Mouse (Mus musculus): Measurements from ENCODE around the gene Hsf2bp. TPM values are rescaled to one million over a fixed set of nuclear protein-coding genes. Genes with fewer than 3 reads are reported as not detected.
"Not testable (repeated sequence)": the region's sequence is repeated elsewhere in the genome, so short reads cannot be mapped to it uniquely, and the experiment has no call there.

The Hsf2bp gene
- polyA plus RNA-seq (2015; fragmentation: Nextera tagmentation; extraction: Ambion mirVana), result 0.54 and 0.67 TPM in 2 replicates

DNA sequence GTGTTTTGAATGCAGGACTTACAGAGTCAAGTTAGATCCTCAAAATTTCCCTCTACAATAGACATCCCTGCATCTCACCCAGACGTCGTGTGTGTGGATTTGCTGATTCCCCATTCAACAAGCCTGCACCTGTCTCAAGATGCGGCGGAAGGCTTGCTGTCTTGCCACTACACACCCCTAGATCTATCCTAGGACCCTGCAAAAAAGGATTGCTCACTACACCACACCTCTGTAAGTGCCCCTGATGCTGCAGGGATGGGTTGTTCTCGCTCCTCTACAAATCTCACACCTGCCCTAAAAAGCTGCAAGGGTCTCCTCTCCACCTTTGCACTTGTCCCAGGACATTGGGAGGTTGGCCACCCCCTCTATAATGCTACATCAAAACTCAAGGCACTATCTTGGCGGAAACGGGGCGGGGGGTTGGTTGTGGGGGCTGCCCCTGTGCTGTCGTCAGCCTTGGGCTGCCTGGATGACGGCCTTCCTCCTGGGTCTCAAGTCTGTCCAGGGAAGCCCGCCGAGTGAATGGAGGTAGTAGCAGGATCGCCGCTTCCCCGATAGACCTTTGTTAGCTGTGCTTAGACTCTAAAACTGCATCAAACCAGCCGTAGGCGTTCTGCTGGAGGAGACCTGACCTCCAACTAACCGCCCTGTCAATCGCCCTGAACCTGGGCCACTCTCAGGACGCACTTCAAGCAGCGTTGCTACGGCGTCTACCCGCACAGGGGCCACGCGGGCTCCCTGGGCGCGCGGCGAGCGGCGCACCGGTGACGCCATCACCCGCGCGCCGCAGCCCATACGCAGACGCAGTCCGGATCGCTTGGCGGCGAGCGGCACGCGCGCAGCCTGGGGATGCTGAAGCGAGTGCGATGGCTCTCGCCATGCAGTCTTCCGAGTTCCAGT is at the start of gene Hsf2bp, which contains the start of gene Rrp1b:
TSS of gene Hsf2bp (minus strand) at position 741 of the 900 bp plus-strand sequence.
TSS of gene Rrp1b (plus strand) at position 492 of the 900 bp plus-strand sequence.
- Histone ChIP-seq H3K4me3 (replicated peaks) (peak within 1 kb of the TSS; percentile 79), H3K27ac (replicated peaks) (peak within 1 kb of the TSS; percentile 82), H3K9ac (replicated peaks) (peak within 1 kb of the TSS; percentile 72), H3K4me2 (peak within 1 kb of the TSS; percentile 96), H3K27me3 (replicated peaks) (no peaks in the 10 kb centered on the region), H3K36me3 (no peaks in the 10 kb centered on the region), H3K4me1 (peaks cover 27% of the 10 kb centered on the region), H3K9me3 (replicated peaks) (no peaks in the 10 kb centered on the region)
- 5% methylated on average over 52 of the region's 52 CpGs for WGBS
- ATAC-seq (ENCODE audit: low FRiP score), result peak; percentile 97

DNA sequence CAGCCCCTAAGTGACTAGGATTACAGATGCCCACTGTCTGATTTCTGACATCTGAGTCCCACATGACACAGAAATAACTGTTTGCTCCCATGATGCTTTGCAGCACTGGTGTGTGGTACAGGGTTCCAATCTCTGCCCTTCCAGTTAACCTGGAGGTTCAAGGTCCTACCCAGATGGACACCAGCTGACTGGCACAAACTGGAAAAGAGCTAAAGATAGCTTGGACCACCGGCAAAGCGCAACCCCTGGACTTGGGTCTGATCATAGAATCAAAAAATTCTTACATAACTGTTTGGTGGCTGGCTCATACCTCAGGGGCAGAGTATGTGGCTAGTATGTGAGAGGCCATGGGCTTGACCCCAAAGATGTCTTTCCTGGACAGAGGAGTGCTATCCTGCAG is 47.2 kb upstream of the Hsf2bp start:
- Histone ChIP-seq H3K4me3 (replicated peaks) (no peak overlapping the region), H3K27ac (replicated peaks) (no peak overlapping the region), H3K9me3 (replicated peaks) (no peaks in the 10 kb centered on the region), H3K4me1 (no peaks in the 10 kb centered on the region), H3K4me2 (no peak overlapping the region), H3K9ac (replicated peaks) (no peak overlapping the region), H3K36me3 (no peaks in the 10 kb centered on the region), H3K27me3 (replicated peaks) (no peaks in the 10 kb centered on the region)
- 96% methylated on average over 2 of the region's 2 CpGs for WGBS
- ATAC-seq (ENCODE audit: low FRiP score), result no peak

DNA sequence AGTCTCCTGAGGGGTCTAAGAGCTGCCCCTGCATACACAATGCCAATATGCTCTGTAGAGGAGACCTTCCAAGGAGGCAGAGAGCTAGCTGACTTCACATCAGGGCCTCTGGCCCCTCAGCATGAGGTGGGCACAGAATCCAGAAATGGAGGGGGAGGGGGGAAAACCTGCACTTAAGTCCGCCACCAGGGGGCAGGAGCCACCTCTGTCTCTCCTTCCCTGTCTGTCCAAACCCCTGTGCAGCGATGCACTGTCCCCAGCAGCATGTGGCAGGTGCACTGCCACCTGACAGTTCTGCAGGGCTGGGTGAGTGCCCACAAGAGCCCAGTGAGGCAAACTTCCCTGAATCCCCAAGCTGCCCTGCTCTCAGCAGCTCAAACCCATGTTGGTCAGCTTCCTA is 39.0 kb upstream of the Hsf2bp start:
- ATAC-seq (ENCODE audit: low FRiP score), result peak; percentile 52; the same call in 1 of the 2 replicates
- H3K27ac ChIP-seq (replicated peaks), result no peak overlapping the region
- H3K9me3 ChIP-seq (replicated peaks), result no peaks in the 10 kb centered on the region
- H3K9ac ChIP-seq (replicated peaks), result no peak overlapping the region
- peaks cover 4% of the 10 kb centered on the region; the same call in 1 of the 2 replicates for H3K4me1 ChIP-seq
- no peaks in the 10 kb centered on the region for H3K36me3 ChIP-seq
- WGBS, result 5% methylated on average over 2 of the region's 2 CpGs
- no peaks in the 10 kb centered on the region for H3K27me3 ChIP-seq (replicated peaks)
- H3K4me3 ChIP-seq (replicated peaks), result no peak overlapping the region
- no peak overlapping the region for H3K4me2 ChIP-seq

DNA sequence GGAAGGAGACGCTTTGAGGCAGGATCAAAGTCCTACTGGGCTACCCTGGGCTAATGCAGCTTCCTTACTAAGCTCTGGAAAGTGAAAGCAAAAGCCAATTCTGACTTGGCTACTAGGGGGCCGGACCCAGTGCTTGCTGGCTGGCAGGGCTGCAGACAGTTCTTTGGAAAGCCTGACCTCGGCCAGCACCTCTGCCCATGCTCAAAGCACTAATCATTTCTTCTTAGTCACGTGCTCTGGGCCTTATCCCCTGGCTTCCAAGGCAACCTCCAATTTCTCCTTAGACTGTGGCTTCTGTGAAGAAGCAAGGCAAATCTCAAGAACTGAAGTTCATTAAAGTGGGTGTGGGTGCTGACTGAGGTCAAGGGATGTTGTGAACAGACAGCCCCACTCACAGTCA is 38.5 kb upstream of the Hsf2bp start:
- Histone ChIP-seq H3K27me3 (replicated peaks) (no peaks in the 10 kb centered on the region), H3K9ac (replicated peaks) (no peak overlapping the region), H3K27ac (replicated peaks) (no peak overlapping the region), H3K4me3 (replicated peaks) (no peak overlapping the region), H3K9me3 (replicated peaks) (0 out of 2 replicates have a peak, but pooled peaks cover 5% of the 10 kb centered on the region), H3K4me2 (no peak overlapping the region), H3K36me3 (no peaks in the 10 kb centered on the region), H3K4me1 (peaks cover 4% of the 10 kb centered on the region; the same call in 1 of the 2 replicates)
- ATAC-seq (ENCODE audit: low FRiP score), result 0 out of 2 replicates have a peak, but pooled peaks have one; percentile 2
- WGBS, result 52% methylated on average over 4 of the region's 4 CpGs

DNA sequence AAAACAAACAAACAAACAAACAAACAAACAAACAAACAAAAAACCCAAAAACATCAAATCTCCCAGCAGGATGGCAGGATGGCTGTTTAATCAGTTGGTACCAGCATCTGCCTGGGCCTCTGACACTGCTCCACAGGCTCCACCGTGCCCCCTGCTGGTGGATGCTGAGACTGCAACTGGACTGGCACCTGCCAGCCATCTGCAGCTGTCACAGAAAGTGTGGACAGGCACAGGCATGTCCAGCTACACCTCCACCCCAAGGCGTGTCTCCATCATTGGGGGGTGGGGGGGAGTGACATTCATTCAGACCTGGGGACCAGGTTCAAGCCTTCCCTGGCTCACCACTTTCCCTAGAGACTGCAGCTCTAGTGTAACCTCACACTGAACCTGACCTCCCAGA is 37.2 kb upstream of the Hsf2bp start:
- no peak overlapping the region for H3K4me3 ChIP-seq (replicated peaks)
- peaks cover 4% of the 10 kb centered on the region; the same call in 1 of the 2 replicates for H3K4me1 ChIP-seq
- ATAC-seq (ENCODE audit: low FRiP score), result no peak
- no peak overlapping the region for H3K9ac ChIP-seq (replicated peaks)
- WGBS, result 0% methylated on average over 2 of the region's 2 CpGs
- no peaks in the 10 kb centered on the region for H3K27me3 ChIP-seq (replicated peaks)
- 0 out of 2 replicates have a peak, but pooled peaks cover 5% of the 10 kb centered on the region for H3K9me3 ChIP-seq (replicated peaks)
- H3K27ac ChIP-seq (replicated peaks), result no peak overlapping the region
- H3K36me3 ChIP-seq, result no peaks in the 10 kb centered on the region
- no peak overlapping the region for H3K4me2 ChIP-seq

DNA sequence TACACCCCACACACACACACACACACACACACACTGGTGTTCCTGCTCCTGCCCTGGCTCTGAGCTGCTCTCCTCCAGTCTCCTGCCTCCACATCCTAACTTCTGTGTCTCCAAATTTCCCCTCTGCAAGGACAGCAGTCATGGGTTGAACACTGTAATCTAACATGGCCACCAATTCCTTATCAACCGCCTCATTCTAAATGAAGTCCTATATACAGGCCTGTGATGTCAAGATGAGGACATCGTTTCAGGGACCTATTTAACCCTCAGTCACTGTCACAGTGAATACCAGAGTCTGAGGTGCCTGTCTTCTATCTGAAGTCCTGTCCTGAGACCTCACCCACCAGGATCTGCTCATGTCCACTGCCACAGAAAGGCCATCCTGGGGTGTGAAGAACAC is 32.7 kb upstream of the Hsf2bp start:
- ATAC-seq (ENCODE audit: low FRiP score), result no peak
- H3K27me3 ChIP-seq (replicated peaks), result no peaks in the 10 kb centered on the region
- H3K27ac ChIP-seq (replicated peaks), result no peak overlapping the region
- H3K36me3 ChIP-seq, result no peaks in the 10 kb centered on the region
- no peak overlapping the region for H3K4me3 ChIP-seq (replicated peaks)
- WGBS, result 91% methylated on average over 2 of the region's 2 CpGs
- H3K4me2 ChIP-seq, result no peak overlapping the region
- 0 out of 2 replicates have a peak, but pooled peaks cover 5% of the 10 kb centered on the region for H3K9me3 ChIP-seq (replicated peaks)
- H3K4me1 ChIP-seq, result no peaks in the 10 kb centered on the region
- H3K9ac ChIP-seq (replicated peaks), result no peak overlapping the region

DNA sequence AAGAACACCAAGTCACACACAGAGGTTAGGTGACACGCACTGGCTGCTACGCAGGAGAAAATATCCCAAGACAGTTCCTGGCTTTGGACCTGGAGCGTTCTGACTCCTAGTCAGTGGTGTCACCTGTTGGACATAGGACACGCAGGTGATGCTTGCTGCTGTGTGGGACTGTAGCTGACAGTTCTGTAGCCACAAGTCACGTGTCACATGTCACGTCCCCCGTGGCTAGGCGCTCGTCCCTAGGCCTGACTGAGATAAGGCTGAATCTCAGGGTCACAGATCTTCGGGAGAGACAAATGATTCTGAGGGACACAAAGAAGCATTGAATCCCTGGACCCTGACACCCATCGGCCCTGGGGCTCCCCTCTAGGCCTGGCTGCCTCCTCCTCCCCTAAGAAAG is 32.2 kb upstream of the Hsf2bp start:
- 93% methylated on average over 11 of the region's 11 CpGs for WGBS
- no peak overlapping the region for H3K4me2 ChIP-seq
- H3K36me3 ChIP-seq, result no peaks in the 10 kb centered on the region

DNA sequence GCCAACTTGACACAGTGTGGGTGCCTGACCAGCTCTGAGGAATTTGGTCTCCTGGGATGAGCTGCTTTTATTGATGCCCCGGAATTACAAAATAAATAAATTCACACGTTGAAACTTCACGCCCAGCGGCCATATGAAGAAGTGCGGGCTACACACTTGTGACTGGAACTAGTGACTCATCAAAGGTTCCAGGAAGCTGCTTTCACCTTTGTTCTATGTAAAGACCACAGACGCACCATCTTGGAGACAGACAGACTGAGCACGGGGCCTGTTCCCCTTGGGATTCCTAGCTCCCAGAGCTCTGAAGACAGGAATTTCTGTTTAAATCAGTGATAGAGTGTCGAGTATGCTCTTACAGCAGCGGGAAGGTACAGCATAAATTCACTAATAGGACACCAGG is 31.4 kb upstream of the Hsf2bp start:
- 0 out of 2 replicates have a peak, but pooled peaks cover 5% of the 10 kb centered on the region for H3K9me3 ChIP-seq (replicated peaks)
- H3K27ac ChIP-seq (replicated peaks), result no peak overlapping the region
- no peak overlapping the region for H3K4me3 ChIP-seq (replicated peaks)
- no peaks in the 10 kb centered on the region for H3K4me1 ChIP-seq
- 72% methylated on average over 9 of the region's 9 CpGs for WGBS
- no peak overlapping the region for H3K4me2 ChIP-seq
- ATAC-seq (ENCODE audit: low FRiP score), result no peak
- H3K27me3 ChIP-seq (replicated peaks), result no peaks in the 10 kb centered on the region
- H3K36me3 ChIP-seq, result no peaks in the 10 kb centered on the region
- no peak overlapping the region for H3K9ac ChIP-seq (replicated peaks)

More for the DNA sequence above, 32.2 kb upstream of the Hsf2bp start:
- H3K4me1 ChIP-seq, result no peaks in the 10 kb centered on the region
- no peak overlapping the region for H3K9ac ChIP-seq (replicated peaks)
- no peak overlapping the region for H3K27ac ChIP-seq (replicated peaks)
- H3K27me3 ChIP-seq (replicated peaks), result no peaks in the 10 kb centered on the region
- H3K4me3 ChIP-seq (replicated peaks), result no peak overlapping the region
- 0 out of 2 replicates have a peak, but pooled peaks cover 5% of the 10 kb centered on the region for H3K9me3 ChIP-seq (replicated peaks)
- no peak for ATAC-seq (ENCODE audit: low FRiP score)

DNA sequence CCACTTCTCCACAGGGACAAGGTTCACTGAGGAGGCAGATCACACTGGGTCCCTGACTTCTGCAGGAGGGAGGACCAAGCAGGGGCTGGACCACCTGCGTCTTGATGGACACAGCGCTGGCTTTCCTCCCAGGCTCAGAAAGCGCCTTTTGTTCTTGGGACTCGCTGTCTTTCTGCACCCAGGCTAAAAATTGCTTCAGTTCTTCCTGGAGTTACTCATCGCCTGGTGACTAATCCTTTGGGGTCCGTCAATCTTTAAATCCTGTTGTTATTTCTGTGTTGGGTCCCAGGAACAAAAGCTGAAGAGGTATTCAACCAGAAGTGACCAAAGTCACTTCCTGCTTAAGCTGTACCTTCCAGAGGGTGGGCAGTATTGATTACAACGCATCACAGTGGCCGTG is 28.6 kb upstream of the Hsf2bp start:
- not testable (repeated sequence) for H3K9ac ChIP-seq (replicated peaks); H3K4me2 ChIP-seq; H3K4me1 ChIP-seq; H3K4me3 ChIP-seq (replicated peaks); ATAC-seq (ENCODE audit: low FRiP score); H3K9me3 ChIP-seq (replicated peaks); H3K27me3 ChIP-seq (replicated peaks); H3K27ac ChIP-seq (replicated peaks)
- 70% methylated on average over 8 of the region's 8 CpGs for WGBS
- peaks cover 24% of the 10 kb centered on the region for H3K36me3 ChIP-seq

DNA sequence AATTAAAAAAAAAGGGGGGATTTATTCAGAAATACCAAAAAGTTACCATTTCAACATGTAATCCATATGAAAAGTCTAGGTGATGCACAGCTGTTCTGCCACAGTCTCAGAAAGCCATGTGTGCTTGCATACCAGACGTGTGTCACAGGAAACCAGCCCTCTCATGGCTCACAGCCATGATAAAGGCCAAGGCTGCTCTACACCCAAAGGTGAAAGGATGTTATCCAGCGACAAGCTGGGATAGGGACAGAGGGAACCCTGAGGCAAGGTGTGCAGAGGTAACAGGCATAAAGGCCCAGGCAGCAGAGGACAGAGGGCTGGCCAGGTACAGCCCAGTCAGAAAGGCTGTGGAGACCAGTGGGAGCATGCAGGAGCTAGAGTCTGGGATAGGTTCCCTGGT is 27.5 kb upstream of the Hsf2bp start:
- Histone ChIP-seq H3K27me3 (replicated peaks) (no peaks in the 10 kb centered on the region), H3K9ac (replicated peaks) (no peak overlapping the region), H3K36me3 (peaks cover 35% of the 10 kb centered on the region), H3K4me3 (replicated peaks) (no peak overlapping the region), H3K4me2 (no peak overlapping the region), H3K4me1 (no peaks in the 10 kb centered on the region), H3K27ac (replicated peaks) (no peak overlapping the region), H3K9me3 (replicated peaks) (no peaks in the 10 kb centered on the region)
- 86% methylated on average over 2 of the region's 2 CpGs for WGBS
- ATAC-seq (ENCODE audit: low FRiP score), result no peak

DNA sequence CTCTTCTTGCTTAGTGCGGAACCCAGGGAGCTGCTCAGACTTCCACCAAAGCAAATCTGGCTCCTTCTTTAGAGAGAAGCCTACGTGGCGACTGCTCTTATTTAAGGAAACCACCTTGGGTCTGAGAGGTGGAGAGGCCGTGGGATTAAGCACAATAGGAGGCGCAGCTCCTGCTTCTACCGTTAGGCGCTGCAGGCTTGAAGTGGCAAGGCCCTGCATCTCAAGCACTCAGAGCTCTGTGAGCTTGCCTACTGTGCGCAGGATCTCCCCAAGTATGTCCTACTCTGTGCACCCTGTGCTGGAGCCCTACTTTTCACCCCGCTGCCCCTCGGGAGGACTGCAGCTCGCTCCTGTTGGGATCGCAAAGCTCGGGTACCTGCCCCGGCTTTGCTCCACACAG is 25.1 kb upstream of the Hsf2bp start:
- Histone ChIP-seq H3K4me2 (no peak overlapping the region), H3K27ac (replicated peaks) (no peak overlapping the region), H3K36me3 (peaks cover 60% of the 10 kb centered on the region), H3K9ac (replicated peaks) (no peak overlapping the region), H3K4me1 (no peaks in the 10 kb centered on the region), H3K9me3 (replicated peaks) (no peaks in the 10 kb centered on the region), H3K4me3 (replicated peaks) (no peak overlapping the region), H3K27me3 (replicated peaks) (no peaks in the 10 kb centered on the region)
- no peak for ATAC-seq (ENCODE audit: low FRiP score)
- WGBS, result 98% methylated on average over 14 of the region's 14 CpGs

DNA sequence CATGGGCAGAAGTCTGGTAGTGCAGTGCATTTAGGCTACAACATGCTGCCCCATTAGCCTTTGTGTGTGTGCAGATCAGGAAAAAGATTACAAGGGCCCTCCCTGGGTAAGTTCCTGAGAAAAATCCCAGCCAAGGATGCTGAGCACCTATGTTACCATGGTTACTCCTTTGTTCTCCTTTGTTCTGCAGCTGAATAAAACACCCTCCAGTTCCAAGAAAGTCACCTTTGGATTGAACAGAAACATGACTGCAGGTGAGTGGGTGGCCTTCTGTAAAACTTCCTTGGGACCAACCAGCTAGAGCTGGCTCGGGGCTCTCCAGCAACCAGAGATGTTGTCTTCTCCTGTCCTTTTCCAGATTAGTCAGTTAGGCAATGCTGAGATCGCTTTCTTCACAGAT is 22.9 kb upstream of the Hsf2bp start:
- no peak overlapping the region for H3K4me2 ChIP-seq

More for the DNA sequence above, 22.9 kb upstream of the Hsf2bp start:
- H3K4me3 ChIP-seq (replicated peaks), result no peak overlapping the region
- H3K9ac ChIP-seq (replicated peaks), result no peak overlapping the region
- no peak overlapping the region for H3K27ac ChIP-seq (replicated peaks)
- no peaks in the 10 kb centered on the region for H3K9me3 ChIP-seq (replicated peaks)
- H3K4me1 ChIP-seq, result no peaks in the 10 kb centered on the region
- H3K27me3 ChIP-seq (replicated peaks), result no peaks in the 10 kb centered on the region
- peaks cover 79% of the 10 kb centered on the region for H3K36me3 ChIP-seq
- 92% methylated on average over 2 of the region's 2 CpGs for WGBS
- no peak for ATAC-seq (ENCODE audit: low FRiP score)
